Mouse (Mus musculus) embryo, embryonic 10.5 days (tissue): ENCODE measurements around the gene Adra2b.

ENCODE experiments used
- DNase-seq: peaks from one replicate; pipeline ENCODE4 v3.0.0-alpha.2; 2015; ENCODE audit warnings: low spot score

Gene Adra2b

DNA sequence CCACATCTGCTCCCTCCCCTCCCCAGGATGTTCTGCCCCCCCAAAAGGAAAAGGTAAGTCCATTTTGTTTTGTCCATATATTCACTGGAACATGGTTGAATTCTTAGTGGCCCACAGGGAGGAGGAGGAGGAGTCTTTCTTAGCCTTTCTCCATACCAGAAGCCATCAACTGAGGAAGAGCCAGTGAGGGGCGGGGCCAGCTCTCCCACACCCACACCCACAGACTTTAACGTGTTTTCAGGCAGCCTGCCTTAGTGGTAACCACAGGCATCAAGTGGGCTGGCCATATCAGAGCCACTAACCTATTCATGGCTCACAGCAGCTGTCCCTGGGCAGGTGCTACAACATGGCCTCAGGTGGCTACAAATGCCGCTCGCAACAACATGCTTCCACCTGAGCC, 24.2 kb upstream of the Adra2b start:
- no peak for DNase-seq

DNA sequence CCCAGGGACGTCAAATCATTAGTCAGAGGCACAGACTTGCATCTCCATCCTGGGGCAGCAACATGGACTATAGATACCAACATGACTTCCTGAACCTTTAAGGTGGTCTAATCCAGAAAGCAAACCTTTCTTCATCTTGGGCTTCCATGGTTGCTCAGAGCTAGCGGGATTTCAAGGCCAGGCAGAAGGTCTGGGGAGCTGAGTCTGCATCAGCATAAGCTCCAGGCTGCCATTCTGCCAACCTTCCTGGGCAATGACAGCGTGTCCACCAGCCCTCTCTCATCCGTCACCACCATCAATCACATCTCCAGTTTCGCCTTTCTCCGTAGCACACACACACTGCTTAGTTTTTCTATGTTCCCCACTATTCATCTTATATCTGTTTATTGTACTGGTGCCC, 23.7 kb upstream of the Adra2b start:
- no peak for DNase-seq

DNA sequence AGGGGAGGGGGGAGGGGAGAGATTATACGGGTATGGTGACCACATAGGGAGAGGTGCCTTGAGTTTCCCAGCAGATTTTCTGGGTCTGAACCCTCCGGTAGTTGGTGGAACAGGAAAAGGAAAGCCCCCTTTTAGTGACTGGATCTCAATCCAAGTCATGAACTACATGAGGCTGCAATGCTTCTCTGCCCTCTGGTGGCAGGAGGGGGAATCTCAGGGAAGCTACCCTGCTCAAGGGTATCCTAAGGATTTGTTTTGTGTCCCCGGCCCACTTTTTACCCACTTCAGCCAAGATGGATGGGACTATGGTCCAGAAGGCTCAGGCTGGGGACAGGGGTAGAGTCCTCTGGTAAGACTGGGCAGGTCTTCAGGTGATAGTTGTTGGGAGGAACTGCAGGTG, 21.8 kb upstream of the Adra2b start:
- DNase-seq: peak; percentile 82

DNA sequence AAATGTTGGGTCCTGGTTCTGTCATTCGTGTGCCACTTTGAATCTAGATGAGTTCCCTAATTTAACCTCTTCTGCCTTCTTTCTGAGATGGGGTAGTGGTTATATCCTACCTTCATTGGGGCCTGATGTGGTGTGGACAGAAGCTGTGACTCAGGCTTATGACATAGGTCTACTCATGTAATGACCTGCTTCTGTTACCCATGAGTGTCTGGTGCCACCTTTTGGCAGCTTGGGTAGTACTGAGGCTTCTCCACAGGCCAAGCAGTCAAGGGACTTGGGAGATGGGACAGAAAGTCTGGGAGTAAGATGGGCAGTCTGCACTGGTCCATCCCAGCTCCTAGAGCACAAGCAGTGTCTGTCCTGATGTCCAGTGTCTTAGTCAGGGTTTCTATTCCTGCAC, 16.7 kb upstream of the Adra2b start:
- no peak for DNase-seq

DNA sequence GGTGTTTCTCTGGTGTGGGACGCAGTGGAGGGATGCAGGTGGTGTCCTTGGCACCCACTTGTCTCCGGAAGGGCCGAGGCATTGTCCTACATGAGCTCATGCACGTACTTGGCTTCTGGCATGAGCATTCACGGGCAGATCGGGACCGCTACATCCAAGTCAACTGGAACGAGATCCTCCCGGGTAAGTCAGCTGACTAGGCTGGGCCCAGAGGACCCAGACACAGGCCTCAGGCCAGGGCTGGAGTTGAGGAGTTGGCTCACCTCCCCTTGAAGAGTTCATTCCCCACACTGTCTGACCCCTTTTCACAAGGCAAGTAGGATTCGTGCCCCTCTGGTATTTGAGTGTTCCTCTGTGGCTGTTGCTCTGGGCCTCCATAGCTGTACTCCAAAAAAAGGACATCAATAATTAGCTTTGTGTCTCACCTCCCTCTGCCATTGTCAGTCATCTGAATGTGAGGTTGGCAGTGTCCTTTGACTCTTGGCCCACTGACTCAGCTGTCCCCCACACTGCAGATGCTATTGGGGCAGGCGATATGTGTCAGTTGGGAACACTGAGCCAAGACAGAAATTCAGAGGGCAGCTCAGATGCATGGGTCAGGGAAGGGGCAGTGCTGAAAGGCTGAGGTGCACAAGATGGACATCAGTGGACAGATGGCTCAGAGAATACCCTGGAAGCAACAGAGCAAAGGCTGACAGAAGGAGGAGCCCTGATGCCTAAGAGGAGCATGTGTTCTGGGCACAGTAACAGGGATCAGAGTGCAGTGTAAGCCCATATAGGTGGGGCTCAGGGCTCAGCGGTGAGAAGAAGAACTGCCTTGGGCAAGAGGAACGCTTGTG, 15.6 kb upstream of the Adra2b start:
- no peak for DNase-seq

DNA sequence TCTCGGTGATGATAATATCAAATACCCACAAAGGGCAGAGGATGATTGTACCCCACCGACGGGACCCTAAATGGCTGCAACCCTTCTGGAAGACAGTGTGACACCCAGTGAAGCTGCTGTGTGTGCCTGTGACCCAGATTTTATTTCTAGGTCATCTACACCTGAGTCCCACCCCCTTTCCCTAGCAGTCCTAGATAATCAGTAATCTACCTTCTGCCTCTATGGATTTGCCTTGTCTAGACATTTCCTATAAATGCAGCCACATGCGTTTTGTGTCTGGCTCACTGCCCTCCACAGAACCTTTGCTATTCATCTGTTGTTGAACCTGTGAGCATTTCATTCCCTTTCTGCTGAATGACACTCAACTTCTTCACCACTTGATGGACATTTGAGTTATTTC, 9.1 kb upstream of the Adra2b start:
- DNase-seq: no peak

DNA sequence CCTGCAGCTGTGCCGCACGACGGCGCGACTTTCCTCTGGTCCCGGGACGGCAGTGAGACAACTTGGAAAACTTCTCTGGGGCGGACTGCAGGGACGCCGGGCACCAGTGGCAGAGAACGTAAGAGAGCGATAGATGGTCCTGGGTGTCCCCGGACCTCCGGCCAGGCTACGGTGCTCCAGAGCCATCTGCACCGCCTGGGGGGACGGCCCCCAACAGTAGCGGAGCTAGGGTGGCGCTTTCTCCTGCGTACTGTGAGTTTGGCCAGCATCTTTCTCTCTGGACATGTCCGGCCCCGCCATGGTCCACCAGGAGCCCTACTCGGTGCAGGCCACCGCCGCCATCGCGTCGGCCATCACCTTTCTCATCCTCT, 259 bp downstream of the Adra2b start:
- DNase-seq: no peak

DNA sequence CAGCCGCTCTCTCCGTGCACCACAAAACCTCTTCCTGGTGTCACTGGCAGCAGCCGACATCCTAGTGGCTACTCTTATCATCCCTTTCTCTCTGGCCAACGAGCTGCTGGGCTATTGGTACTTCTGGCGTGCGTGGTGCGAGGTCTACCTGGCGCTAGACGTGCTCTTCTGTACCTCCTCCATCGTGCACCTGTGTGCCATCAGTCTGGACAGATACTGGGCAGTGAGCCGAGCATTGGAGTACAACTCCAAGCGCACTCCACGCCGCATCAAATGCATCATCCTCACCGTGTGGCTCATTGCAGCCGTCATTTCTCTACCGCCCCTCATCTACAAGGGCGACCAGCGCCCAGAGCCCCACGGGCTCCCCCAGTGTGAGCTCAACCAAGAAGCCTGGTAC, 688 bp downstream of the Adra2b start:
- DNase-seq: no peak

DNA sequence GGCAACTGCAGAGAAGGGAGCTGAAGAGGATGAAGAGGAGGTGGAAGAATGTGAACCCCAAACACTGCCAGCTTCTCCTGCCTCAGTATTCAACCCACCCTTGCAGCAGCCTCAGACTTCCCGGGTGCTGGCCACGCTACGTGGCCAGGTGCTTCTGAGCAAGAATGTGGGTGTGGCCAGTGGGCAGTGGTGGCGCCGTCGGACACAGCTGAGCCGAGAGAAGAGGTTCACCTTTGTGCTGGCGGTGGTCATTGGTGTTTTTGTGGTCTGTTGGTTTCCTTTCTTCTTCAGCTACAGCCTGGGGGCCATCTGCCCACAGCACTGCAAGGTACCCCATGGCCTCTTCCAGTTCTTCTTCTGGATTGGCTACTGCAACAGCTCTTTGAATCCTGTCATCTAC, 1.4 kb downstream of the Adra2b start:
- DNase-seq: no peak

DNA sequence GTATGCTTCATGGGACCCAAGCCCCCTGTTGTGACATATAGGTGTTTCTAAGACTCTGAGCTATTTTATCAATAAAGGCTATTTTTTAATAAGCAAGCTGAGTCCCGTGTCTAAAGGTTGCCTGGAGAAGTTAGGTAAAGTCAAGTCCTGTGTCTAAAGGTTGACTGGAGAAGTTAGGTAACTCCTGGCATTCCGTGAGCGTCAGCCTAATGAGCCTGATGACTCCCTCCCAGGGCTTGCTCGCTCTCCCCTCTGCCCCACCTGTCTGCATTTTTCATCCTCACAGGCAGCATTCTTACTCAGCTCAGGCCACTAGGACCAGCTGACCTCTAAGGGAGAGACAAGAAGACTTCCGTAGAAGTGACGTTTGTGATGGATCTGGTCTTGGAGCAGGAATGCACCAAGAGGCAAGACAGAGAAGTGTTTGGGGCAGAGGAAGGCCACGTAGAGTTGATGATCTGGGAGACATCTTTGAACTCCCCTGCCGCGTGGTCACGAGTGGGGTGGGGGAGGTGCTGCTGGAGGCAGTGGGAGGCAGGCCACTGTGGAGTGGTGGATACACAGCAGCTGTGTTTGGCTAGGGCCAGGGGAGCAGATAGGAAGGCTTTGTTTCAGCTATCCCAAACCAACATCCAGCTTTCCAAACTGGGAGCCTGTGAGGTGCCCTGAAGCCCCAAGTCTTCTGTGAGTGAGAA, 4.3 kb downstream of the Adra2b start:
- no peak for DNase-seq

DNA sequence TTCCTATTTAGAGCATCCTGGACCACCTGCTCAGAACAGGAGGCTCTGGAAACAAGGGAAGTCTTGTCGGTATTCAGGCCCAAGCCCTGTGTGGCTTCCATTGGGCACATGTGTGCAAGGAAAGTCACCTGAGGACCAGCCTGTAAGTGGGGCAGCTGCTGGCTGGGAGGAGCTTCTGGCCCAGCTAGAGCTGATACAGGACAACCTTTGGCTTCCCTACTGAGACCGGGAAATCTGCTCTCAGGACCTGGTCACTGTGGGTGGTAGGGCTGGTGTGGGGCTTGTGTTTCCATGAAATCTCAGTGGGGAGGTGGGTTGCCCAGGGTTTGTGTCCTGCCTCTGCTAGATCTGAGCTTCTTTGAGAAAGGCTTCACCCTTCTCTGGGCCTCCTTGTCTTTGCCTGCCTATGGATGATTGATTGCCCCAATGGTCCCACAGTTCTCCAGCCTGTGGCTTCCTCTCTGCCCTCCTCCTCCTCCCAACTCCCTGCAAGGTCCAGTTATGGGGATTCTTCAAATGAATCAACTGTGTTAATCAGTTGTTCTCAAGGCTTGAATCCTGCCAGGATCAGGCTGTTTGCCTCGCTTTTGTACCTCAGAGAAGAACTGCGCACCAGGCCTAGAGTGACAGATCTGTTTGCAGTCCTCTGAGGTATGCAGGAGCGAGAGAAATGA, 6.8 kb downstream of the Adra2b start:
- DNase-seq: no peak

DNA sequence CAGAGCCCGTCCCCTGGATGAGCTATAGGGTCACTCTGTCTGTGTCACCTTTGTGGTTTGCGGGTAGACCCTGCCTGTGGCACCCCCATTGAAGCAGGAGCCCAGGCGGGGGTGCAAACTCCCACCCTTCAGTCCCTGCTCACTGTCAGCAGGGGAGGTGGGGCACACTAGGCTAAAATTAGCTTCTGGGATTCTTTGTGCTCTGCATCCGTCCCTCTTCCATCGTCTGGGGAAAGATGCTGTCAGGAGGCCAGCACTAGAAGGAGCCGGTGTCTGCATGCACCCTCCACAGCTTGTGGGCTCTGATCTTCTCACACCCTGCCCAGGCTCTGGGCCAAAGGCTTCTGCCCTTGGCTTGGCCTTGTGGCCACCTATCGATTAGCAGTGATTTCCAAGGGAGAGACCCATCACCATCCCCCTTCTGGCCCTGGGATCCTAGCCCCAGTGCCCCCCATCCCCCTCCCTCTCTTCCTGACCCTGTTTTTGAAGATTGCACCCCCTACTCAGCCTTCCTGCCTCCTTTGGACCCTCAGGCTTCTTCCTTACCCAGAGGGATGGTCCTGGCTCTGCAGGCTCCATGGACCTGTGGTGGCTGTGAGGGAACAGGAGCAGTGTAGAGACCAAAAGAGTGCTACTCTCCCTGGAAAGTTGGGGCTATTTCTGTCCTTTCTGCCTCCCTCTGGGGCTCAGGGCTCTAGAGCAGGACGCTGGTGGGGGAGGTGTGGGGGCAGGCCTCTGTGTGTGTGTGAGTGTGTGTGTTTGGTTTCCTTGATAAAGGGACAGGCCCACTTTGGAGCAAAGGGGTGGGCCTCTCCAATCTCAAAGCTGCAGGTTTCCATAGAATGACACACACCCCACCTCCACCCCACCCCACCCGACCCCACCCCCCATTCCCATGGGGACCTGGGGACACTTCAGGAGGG, 7.8 kb downstream of the Adra2b start:
- no peak for DNase-seq

DNA sequence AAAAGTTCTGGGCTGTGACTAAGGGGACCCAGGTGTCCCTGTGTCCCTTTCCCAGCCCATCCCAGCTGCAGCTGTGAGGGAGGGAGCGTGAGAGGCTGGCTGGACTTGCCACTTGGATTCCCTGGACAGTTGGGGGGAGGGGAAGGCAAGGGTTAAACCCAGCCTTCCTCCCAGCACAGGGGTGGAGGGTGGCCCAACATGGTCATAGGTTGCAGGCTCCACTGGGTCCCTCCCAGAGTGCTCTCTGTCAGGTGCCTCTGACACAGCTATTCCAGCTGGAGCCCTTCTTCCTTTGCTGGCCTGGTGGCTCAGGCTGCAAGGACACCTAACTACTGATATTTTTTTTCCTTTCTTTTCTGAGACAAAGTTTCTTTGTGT, 8.5 kb downstream of the Adra2b start:
- no peak for DNase-seq

DNA sequence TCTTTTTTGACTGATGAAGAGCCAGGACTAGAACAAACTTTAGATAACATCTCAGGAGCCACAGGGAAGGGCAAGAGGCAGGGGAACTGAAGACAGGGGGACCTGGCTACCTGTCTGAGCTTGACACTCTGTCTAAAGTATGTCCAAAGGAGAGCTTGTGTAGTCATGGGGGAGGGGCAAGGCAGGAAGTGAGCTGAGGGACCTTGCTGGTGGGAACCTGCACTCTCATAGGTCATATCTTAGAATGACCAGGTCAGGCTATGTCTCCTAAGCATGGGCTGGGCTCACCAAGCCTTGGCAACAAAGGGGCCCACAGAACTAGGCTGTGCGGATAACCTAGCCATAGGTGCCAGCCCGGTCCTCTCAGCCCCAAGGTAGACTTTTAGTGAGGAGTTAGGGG, 9.1 kb downstream of the Adra2b start:
- DNase-seq: no peak

DNA sequence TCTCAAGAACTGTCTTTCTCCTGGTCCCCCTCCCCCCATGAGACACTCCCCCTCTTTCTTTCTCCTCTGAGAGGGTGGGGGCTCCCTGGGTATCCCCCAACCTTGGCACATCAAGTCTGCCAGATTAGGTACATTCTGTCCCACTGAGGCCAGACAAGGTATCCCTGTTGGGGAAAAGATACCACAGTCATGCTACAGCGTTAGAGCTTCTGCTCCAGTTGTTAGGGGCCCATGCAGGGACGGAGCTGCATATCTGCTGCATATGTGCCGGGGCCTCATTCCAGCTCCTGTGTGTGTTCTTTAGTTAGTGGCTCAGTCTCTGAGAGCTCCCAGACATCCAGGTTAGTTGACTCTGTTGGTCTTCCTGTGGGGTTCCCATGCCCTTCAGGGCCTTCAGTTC, 11.1 kb downstream of the Adra2b start:
- no peak for DNase-seq

DNA sequence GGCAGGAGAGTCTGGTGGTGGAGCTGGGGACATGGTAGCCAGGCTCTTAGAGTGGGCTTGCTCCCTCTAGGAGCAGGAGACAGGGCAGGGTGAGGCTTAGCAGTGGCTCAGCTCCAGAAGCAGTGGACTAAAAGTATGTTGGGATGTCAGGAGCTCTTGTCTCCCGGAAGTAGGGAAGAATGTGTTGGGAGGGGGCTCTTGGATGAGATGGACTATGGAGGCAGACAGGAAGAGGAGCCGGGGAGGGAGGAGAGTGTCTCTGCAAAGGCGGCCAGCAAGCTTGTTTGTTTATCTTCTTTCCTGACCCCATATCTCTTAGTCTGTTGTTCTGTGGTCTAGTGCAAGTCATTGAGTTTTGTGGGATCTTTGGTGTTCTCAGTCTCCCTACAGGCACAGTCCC, 12.1 kb downstream of the Adra2b start:
- DNase-seq: no peak

DNA sequence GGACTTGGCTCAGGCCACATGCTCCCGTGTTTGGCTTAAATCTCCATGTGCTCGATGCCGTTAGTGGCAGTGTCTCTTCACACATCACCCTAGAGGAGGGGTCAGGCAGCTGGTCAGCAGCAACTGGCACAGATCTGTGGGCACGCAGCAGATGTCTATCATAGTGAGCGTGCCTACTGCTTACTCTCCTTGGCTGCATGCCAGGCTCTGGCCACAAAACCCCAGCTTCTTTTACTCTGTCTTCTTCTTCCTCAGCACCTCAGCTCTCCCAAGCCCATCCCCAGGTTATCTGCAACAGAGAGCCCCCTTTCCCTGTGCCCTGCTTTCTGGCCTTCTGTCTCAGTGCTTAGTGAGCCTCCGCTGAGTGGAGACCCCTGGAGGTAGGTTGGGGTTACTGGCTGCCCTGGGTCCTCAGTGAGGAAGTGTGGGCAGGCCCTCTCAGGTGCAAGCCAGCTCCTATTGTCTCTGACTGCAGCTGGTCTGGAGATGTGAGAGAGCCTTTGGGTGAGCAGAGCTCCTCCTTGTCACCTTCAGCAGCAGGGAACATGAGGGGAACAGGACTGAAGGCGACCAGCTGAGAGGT, 12.8 kb downstream of the Adra2b start:
- DNase-seq: peak; percentile 26

DNA sequence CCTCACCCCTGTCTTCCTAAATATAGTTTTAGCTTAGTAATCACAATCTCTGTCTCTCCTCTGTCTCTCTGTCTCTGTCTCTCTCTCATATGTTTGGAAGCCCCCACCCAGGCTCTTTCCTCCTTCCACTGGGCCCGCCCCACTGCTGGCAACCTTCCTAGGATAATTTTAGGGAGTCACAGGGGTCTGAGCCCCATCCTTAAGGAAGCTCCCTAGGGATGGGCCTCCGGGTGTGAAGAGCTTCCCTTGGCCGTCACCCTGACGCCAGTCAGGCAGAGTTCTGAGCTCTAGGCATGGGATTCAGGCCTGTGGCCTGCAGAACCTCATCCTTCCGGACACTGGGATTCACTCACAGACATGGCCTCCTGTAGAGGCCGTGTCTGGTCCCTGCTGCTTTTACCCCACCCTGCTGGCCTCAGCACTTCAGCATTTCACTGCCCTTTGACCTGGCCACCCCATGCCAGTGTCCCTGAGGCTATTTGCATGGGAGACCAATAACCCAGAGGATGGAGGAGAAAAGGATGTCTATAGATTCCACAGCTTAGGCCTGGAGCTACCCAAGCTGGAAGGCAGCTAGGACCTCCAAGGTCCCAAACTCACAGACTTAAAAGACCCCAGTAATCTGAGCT, 13.5 kb downstream of the Adra2b start:
- no peak for DNase-seq

DNA sequence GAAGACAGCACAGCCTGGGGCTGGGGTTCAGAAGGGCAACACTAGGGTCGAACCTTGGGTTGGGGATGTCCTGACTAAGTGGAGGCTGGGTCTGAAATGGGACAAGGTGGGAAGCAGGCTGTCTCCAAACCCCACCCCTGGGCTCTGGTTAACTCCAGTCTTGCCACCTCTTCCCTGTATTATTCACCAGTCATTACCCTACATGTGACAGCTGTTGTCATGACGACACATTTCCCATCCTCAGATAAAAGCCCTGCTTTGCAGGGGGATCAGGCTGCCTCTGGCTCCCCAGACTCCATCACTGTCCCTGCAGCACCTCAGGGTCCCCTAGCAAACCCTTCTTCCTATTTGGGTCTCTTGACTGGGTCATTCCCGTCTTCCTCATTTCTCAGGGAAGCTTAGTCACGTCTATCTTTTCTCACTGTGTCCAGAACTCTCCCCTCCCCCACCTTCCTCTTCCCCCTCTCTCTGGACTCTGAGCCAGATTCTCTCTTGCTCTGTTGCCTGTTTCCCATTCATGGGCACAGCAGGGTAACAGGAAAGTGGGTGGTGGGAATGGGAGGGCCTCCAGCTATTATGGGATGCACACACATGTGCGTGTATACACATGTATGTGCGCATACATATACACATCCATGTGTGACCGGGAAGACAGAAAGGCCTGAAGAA, 15.1 kb downstream of the Adra2b start:
- peak; percentile 23 for DNase-seq

DNA sequence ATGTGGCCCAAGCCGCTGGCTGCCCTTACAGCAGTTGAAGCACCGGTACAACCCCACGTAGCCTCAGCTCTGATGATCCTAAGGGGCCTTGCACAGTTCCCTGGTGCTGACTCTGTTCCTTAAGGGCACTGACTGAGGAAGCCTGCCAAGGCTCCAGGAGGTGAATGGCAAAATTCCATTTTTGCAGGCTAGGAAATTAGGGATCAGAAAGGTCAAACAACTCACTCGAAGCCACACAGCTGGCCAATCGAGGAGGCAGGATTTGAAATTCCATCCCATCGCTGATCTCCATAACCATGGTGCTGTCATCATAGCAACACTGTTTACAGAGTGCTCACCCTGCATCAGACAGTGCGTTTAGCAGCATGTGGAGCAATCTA, 15.6 kb downstream of the Adra2b start:
- no peak for DNase-seq

DNA sequence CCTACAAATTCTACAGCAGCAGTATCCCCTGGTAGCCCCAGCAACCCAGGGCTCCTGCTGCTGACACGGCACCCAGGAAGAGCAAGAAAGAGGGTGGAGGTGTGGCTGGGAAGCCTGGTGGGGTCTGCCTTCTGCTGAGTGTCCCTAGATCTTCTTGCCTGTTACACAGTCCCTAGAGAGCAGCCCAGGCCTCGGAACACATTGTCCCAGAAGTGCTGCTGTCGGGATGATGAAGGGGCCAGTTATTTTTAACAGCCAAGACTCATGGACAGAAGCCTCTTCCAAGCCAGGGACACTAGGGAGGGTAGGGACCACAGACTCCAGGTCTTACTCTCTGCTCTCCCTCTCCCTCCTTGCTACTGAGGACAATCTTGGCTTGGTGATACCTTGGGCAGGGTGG, 16.2 kb downstream of the Adra2b start:
- DNase-seq: no peak
